Comparison of ENCODE assay signal across 8 mouse cellular contexts in genomic region chr2:121450093-121450492, GRCm38 (mm10). TPM values are rescaled to one million over a fixed set of nuclear protein-coding genes. Genes with fewer than 3 reads are reported as not detected.
DNase-seq lines count a peak whose midpoint lies in the region; ATAC-seq and TF ChIP-seq lines count a peak whose summit lies in the region.

No protein-coding gene starts in this region.

- peak overlapping the region; percentile 99 for H3K27ac ChIP-seq in heart, embryonic 10.5 days
- peak overlapping the region; percentile 94 for H3K27ac ChIP-seq in limb, embryonic 14.5 days (replicated peaks; ENCODE audit: low read depth, low read length)
- H3K27ac ChIP-seq in midbrain, embryonic 14.5 days (replicated peaks; ENCODE audit: low read depth, low read length) = peak overlapping the region; percentile 93

- WGBS in heart, embryonic 10.5 days = 0% methylated on average over 7 of the region's 7 CpGs
- 3% methylated on average over 7 of the region's 7 CpGs for WGBS in limb, embryonic 14.5 days
- WGBS in midbrain, embryonic 14.5 days = 4% methylated on average over 7 of the region's 7 CpGs

- no peak for ATAC-seq in limb, embryonic 14.5 days (ENCODE audit: low FRiP score, low read depth)
- no peak for ATAC-seq in midbrain, embryonic 14.5 days (ENCODE audit: low FRiP score, low TSS enrichment)

- H3K27me3 ChIP-seq in heart, embryonic 10.5 days (ENCODE audit: insufficient read depth, poor library complexity, severe bottlenecking) = no peaks in the 10 kb centered on the region
- no peaks in the 10 kb centered on the region for H3K27me3 ChIP-seq in limb, embryonic 14.5 days (ENCODE audit: control insufficient read depth, insufficient read depth, low read length)
- H3K27me3 ChIP-seq in midbrain, embryonic 14.5 days (ENCODE audit: control insufficient read depth, insufficient read depth, low read length) = no peaks in the 10 kb centered on the region

- TF ChIP-seq POLR2A in limb, embryonic 14.5 days (IDR thresholded peaks at IDR 0.05; ENCODE audit: borderline replicate concordance, extremely low read depth, insufficient read depth, insufficient read length) = no peak

- peaks cover 41% of the 10 kb centered on the region for H3K4me1 ChIP-seq in heart, embryonic 10.5 days
- peaks cover 10% of the 10 kb centered on the region for H3K4me1 ChIP-seq in limb, embryonic 14.5 days (ENCODE audit: control insufficient read depth, insufficient read depth, low read length)
- H3K4me1 ChIP-seq in midbrain, embryonic 14.5 days (ENCODE audit: control insufficient read depth, insufficient read depth, low read length) = peaks cover 12% of the 10 kb centered on the region

- peak overlapping the region; percentile 93 for H3K9ac ChIP-seq in limb, embryonic 14.5 days (ENCODE audit: low read depth, low read length, severe bottlenecking)
- peak overlapping the region; percentile 80 for H3K9ac ChIP-seq in midbrain, embryonic 14.5 days (replicated peaks; ENCODE audit: low read length)

- H3K36me3 ChIP-seq in heart, embryonic 10.5 days = peaks cover 34% of the 10 kb centered on the region
- H3K36me3 ChIP-seq in limb, embryonic 14.5 days (ENCODE audit: control insufficient read depth, insufficient read depth, low read length) = peaks cover 37% of the 10 kb centered on the region
- H3K36me3 ChIP-seq in midbrain, embryonic 14.5 days (ENCODE audit: control insufficient read depth, insufficient read depth, low read length) = peaks cover 24% of the 10 kb centered on the region

- peak; percentile 21 to 37 for DNase-seq in adrenal gland, postnatal 36 days
- no peak for DNase-seq in adrenal gland, postnatal 4 days (ENCODE audit: low spot score in 2 of 2)
- DNase-seq in R1 (ENCODE audit: low read depth, low spot score) = peak; percentile 49
- DNase-seq in heart, embryonic 10.5 days (ENCODE audit: low spot score) = peak; percentile 77
- no peak for DNase-seq in limb, embryonic 14.5 days (ENCODE audit: low spot score)
- DNase-seq in midbrain, embryonic 14.5 days = no peak
- no peak for DNase-seq in right cerebral cortex, postnatal 25 days
- no peak for DNase-seq in thymus, postnatal 36 days

- H3K9me3 ChIP-seq in heart, embryonic 10.5 days = no peaks in the 10 kb centered on the region
- H3K9me3 ChIP-seq in limb, embryonic 14.5 days (ENCODE audit: control insufficient read depth, low read length) = no peaks in the 10 kb centered on the region
- H3K9me3 ChIP-seq in midbrain, embryonic 14.5 days (ENCODE audit: control insufficient read depth, low read length) = no peaks in the 10 kb centered on the region

- peak overlapping the region; percentile 98 for H3K4me3 ChIP-seq in heart, embryonic 10.5 days
- H3K4me3 ChIP-seq in limb, embryonic 14.5 days (replicated peaks; ENCODE audit: low read length) = peak overlapping the region; percentile 99
- peak overlapping the region; percentile 97 for H3K4me3 ChIP-seq in midbrain, embryonic 14.5 days (replicated peaks; ENCODE audit: low read depth, low read length)

- peak overlapping the region; percentile 89 for H3K4me2 ChIP-seq in limb, embryonic 14.5 days (replicated peaks; ENCODE audit: low read depth, low read length, severe bottlenecking)
- peak overlapping the region; percentile 61 for H3K4me2 ChIP-seq in midbrain, embryonic 14.5 days (ENCODE audit: low read length)

RNA-seq across cellular contexts. Expression of gene Serf2, which starts 1.1 kb away (rescaled TPM):
- 100 to 1,000 TPM; 333 to 337 TPM for total RNA-seq in adrenal gland, postnatal 36 days (2021)
- total RNA-seq in adrenal gland, postnatal 4 days (2021) = 100 to 1,000 TPM; 285 to 301 TPM
- polyA plus RNA-seq in heart, embryonic 10.5 days (2016; fragmentation: Nextera tagmentation; extraction: Ambion mirVana) = 503 and 534 TPM in 2 replicates
- polyA plus RNA-seq in limb, embryonic 14.5 days (2012; rRNA removed) = 459 and 792 TPM in 2 replicates
- 635 and 646 TPM in 2 replicates for polyA plus RNA-seq in limb, embryonic 14.5 days (2014; fragmentation: Nextera tagmentation; extraction: Ambion mirVana)
- 352 and 382 TPM in 2 replicates for polyA plus RNA-seq in midbrain, embryonic 14.5 days (2014; fragmentation: Nextera tagmentation; extraction: Ambion mirVana)

RNA-seq across cellular contexts. Expression of gene Hypk, which starts 3.0 kb away (rescaled TPM):
- 10 to 100 TPM; 33.0 to 34.7 TPM for total RNA-seq in adrenal gland, postnatal 36 days (2021)
- 10 to 100 TPM; 35.6 to 40.2 TPM for total RNA-seq in adrenal gland, postnatal 4 days (2021)
- polyA plus RNA-seq in heart, embryonic 10.5 days (2016; fragmentation: Nextera tagmentation; extraction: Ambion mirVana) = 139 and 162 TPM in 2 replicates
- 35.9 and 45.0 TPM in 2 replicates for polyA plus RNA-seq in limb, embryonic 14.5 days (2012; rRNA removed)
- polyA plus RNA-seq in limb, embryonic 14.5 days (2014; fragmentation: Nextera tagmentation; extraction: Ambion mirVana) = 94.1 and 110 TPM in 2 replicates
- 92.4 and 102 TPM in 2 replicates for polyA plus RNA-seq in midbrain, embryonic 14.5 days (2014; fragmentation: Nextera tagmentation; extraction: Ambion mirVana)

RNA-seq across cellular contexts. Expression of gene Ell3, which starts 6.0 kb away (rescaled TPM):
- total RNA-seq in adrenal gland, postnatal 36 days (2021) = under 1 TPM; 0.17 to 0.36 TPM
- total RNA-seq in adrenal gland, postnatal 4 days (2021) = 1 to 10 TPM; 1.3 to 2.0 TPM
- 2.0 and 3.5 TPM in 2 replicates for polyA plus RNA-seq in heart, embryonic 10.5 days (2016; fragmentation: Nextera tagmentation; extraction: Ambion mirVana)
- 3.0 and 4.8 TPM in 2 replicates for polyA plus RNA-seq in limb, embryonic 14.5 days (2012; rRNA removed)
- polyA plus RNA-seq in limb, embryonic 14.5 days (2014; fragmentation: Nextera tagmentation; extraction: Ambion mirVana) = 6.3 and 8.2 TPM in 2 replicates
- 1.4 and 2.0 TPM in 2 replicates for polyA plus RNA-seq in midbrain, embryonic 14.5 days (2014; fragmentation: Nextera tagmentation; extraction: Ambion mirVana)

RNA-seq across cellular contexts. Expression of gene Serinc4, which starts 6.5 kb away (rescaled TPM):
- total RNA-seq in adrenal gland, postnatal 36 days (2021) = under 1 TPM in 1 of 2 experiments, not detected in 1; 0.20 TPM
- 1 to 10 TPM in 1 of 2 experiments, under 1 TPM in 1; 0.54 to 1.0 TPM for total RNA-seq in adrenal gland, postnatal 4 days (2021)
- polyA plus RNA-seq in heart, embryonic 10.5 days (2016; fragmentation: Nextera tagmentation; extraction: Ambion mirVana) = 0.09 and 0.20 TPM in 2 replicates
- polyA plus RNA-seq in limb, embryonic 14.5 days (2012; rRNA removed) = 1.1 and 1.4 TPM in 2 replicates
- 0.18 and 0.70 TPM in 2 replicates for polyA plus RNA-seq in limb, embryonic 14.5 days (2014; fragmentation: Nextera tagmentation; extraction: Ambion mirVana)
- 1.8 TPM in 2 replicates for polyA plus RNA-seq in midbrain, embryonic 14.5 days (2014; fragmentation: Nextera tagmentation; extraction: Ambion mirVana)

RNA-seq across cellular contexts. Expression of gene Mfap1b, which starts 23.8 kb away (rescaled TPM):
- 10 to 100 TPM; 37.8 to 39.9 TPM for total RNA-seq in adrenal gland, postnatal 36 days (2021)
- 10 to 100 TPM; 28.5 to 31.8 TPM for total RNA-seq in adrenal gland, postnatal 4 days (2021)
- 45.4 and 49.3 TPM in 2 replicates for polyA plus RNA-seq in heart, embryonic 10.5 days (2016; fragmentation: Nextera tagmentation; extraction: Ambion mirVana)
- 11.6 and 16.8 TPM in 2 replicates for polyA plus RNA-seq in limb, embryonic 14.5 days (2012; rRNA removed)
- 54.1 and 60.2 TPM in 2 replicates for polyA plus RNA-seq in limb, embryonic 14.5 days (2014; fragmentation: Nextera tagmentation; extraction: Ambion mirVana)
- polyA plus RNA-seq in midbrain, embryonic 14.5 days (2014; fragmentation: Nextera tagmentation; extraction: Ambion mirVana) = 74.5 and 75.5 TPM in 2 replicates

Comparison
In these comparisons a context has a peak if more than half of its experiments do, and no peak if none do; other contexts are left out.
1. DNase-seq: peak in adrenal gland, postnatal 36 days (2 of 2), R1 (single experiment) and heart, embryonic 10.5 days (single experiment); none in adrenal gland, postnatal 4 days (0 of 2), limb, embryonic 14.5 days (single experiment), midbrain, embryonic 14.5 days (single experiment), right cerebral cortex, postnatal 25 days (single experiment) and thymus, postnatal 36 days (0 of 2).
2. Peak in every context shown above with its lines, with median percentiles within 50 percentile points of each other: H3K27ac ChIP-seq and H3K4me3 ChIP-seq.